Comparison of ENCODE assay signal across 8 mouse cellular contexts in genomic region chr5:30270571-30271190, GRCm38 (mm10). TPM values are rescaled to one million over a fixed set of nuclear protein-coding genes. Genes with fewer than 3 reads are reported as not detected.
DNase-seq lines count a peak whose midpoint lies in the region; ATAC-seq and TF ChIP-seq lines count a peak whose summit lies in the region.

No protein-coding gene starts in this region.

- H3K9me3 ChIP-seq in hindbrain, embryonic 13.5 days, result no peaks in the 10 kb centered on the region
- H3K9me3 ChIP-seq in hindbrain, embryonic 10.5 days, result no peaks in the 10 kb centered on the region
- H3K9me3 ChIP-seq in embryonic facial prominence, embryonic 14.5 days (ENCODE audit: control insufficient read depth, low read length), result no peaks in the 10 kb centered on the region
- no peaks in the 10 kb centered on the region for H3K9me3 ChIP-seq in heart, postnatal 0 days (replicated peaks; ENCODE audit: control insufficient read depth, low read length)

- no peak for ATAC-seq in hindbrain, embryonic 13.5 days (ENCODE audit: low FRiP score)
- no peak for ATAC-seq in embryonic facial prominence, embryonic 14.5 days (ENCODE audit: low read depth)
- no peak for ATAC-seq in heart, postnatal 0 days (ENCODE audit: insufficient read depth, low read depth)

- H3K36me3 ChIP-seq in hindbrain, embryonic 13.5 days, result peaks cover 26% of the 10 kb centered on the region
- H3K36me3 ChIP-seq in hindbrain, embryonic 10.5 days, result peaks cover 25% of the 10 kb centered on the region
- peaks cover 21% of the 10 kb centered on the region for H3K36me3 ChIP-seq in embryonic facial prominence, embryonic 14.5 days (ENCODE audit: control insufficient read depth, insufficient read depth, low read length)
- peaks cover 27% of the 10 kb centered on the region for H3K36me3 ChIP-seq in heart, postnatal 0 days (replicated peaks; ENCODE audit: control insufficient read depth, insufficient read depth, low read length)

- H3K27me3 ChIP-seq in hindbrain, embryonic 13.5 days, result no peaks in the 10 kb centered on the region
- no peaks in the 10 kb centered on the region for H3K27me3 ChIP-seq in hindbrain, embryonic 10.5 days (ENCODE audit: insufficient read depth, poor library complexity, severe bottlenecking)
- no peaks in the 10 kb centered on the region for H3K27me3 ChIP-seq in embryonic facial prominence, embryonic 14.5 days (replicated peaks; ENCODE audit: control insufficient read depth, insufficient read depth, low read length)
- no peaks in the 10 kb centered on the region for H3K27me3 ChIP-seq in heart, postnatal 0 days (ENCODE audit: control insufficient read depth, insufficient read depth, low read length)

- no peak overlapping the region for H3K9ac ChIP-seq in hindbrain, embryonic 13.5 days
- no peak overlapping the region for H3K9ac ChIP-seq in embryonic facial prominence, embryonic 14.5 days (ENCODE audit: low read depth, low read length)
- H3K9ac ChIP-seq in heart, postnatal 0 days (replicated peaks; ENCODE audit: low read depth, low read length), result no peak overlapping the region

- no peak for TF ChIP-seq CTCF in heart, postnatal 0 days (IDR thresholded peaks at IDR 0.05; ENCODE audit: low read depth)

- no peak overlapping the region for H3K4me2 ChIP-seq in hindbrain, embryonic 13.5 days
- H3K4me2 ChIP-seq in embryonic facial prominence, embryonic 14.5 days (ENCODE audit: low read depth, low read length), result no peak overlapping the region
- H3K4me2 ChIP-seq in heart, postnatal 0 days (ENCODE audit: low read depth, low read length), result peak overlapping the region; percentile 11; the same call in 1 of the 2 replicates

- 75% methylated on average over 11 of the region's 11 CpGs for WGBS in hindbrain, embryonic 13.5 days
- 80% methylated on average over 11 of the region's 11 CpGs for WGBS in hindbrain, embryonic 10.5 days
- 64% methylated on average over 11 of the region's 11 CpGs for WGBS in embryonic facial prominence, embryonic 14.5 days
- WGBS in heart, postnatal 0 days, result 46% methylated on average over 11 of the region's 11 CpGs

- no peak for TF ChIP-seq EP300 in heart, postnatal 0 days (IDR thresholded peaks at IDR 0.05; ENCODE audit: low read depth)

- H3K4me3 ChIP-seq in hindbrain, embryonic 13.5 days, result no peak overlapping the region
- no peak overlapping the region for H3K4me3 ChIP-seq in hindbrain, embryonic 10.5 days
- no peak overlapping the region for H3K4me3 ChIP-seq in embryonic facial prominence, embryonic 14.5 days (ENCODE audit: low read depth, low read length)
- no peak overlapping the region for H3K4me3 ChIP-seq in heart, postnatal 0 days (ENCODE audit: low read depth, low read length)

- H3K27ac ChIP-seq in hindbrain, embryonic 13.5 days, result peak overlapping the region; percentile 35; the same call in 1 of the 2 replicates
- H3K27ac ChIP-seq in hindbrain, embryonic 10.5 days, result no peak overlapping the region
- peak overlapping the region; percentile 39 for H3K27ac ChIP-seq in embryonic facial prominence, embryonic 14.5 days (replicated peaks; ENCODE audit: low read depth, low read length)
- peak overlapping the region; percentile 43; the same call in 1 of the 2 replicates for H3K27ac ChIP-seq in heart, postnatal 0 days (ENCODE audit: low read depth)

- H3K4me1 ChIP-seq in hindbrain, embryonic 13.5 days (replicated peaks), result peaks cover 8% of the 10 kb centered on the region
- 0 out of 2 replicates have a peak, but pooled peaks cover 5% of the 10 kb centered on the region for H3K4me1 ChIP-seq in hindbrain, embryonic 10.5 days (replicated peaks)
- H3K4me1 ChIP-seq in embryonic facial prominence, embryonic 14.5 days (ENCODE audit: control insufficient read depth, insufficient read depth, low read length), result no peaks in the 10 kb centered on the region
- H3K4me1 ChIP-seq in heart, postnatal 0 days (ENCODE audit: control insufficient read depth, insufficient read depth), result peaks cover 9% of the 10 kb centered on the region; the same call in 1 of the 2 replicates

- DNase-seq in hindbrain, embryonic 10.5 days (ENCODE audit: low spot score), result no peak
- peak; percentile 33 for DNase-seq in embryonic facial prominence, embryonic 14.5 days (ENCODE audit: low spot score)
- peak; percentile 22 for DNase-seq in heart, postnatal 0 days (ENCODE audit: low spot score)
- DNase-seq in lung, postnatal 10 days, result peak; percentile 53
- DNase-seq in spleen, postnatal 10 days (ENCODE audit: low spot score in 2 of 2), result no peak
- no peak for DNase-seq in MN1 (ENCODE audit: low spot score)
- no peak for DNase-seq in urinary bladder, postnatal 14 days (ENCODE audit: low spot score)

RNA-seq across cellular contexts. Expression of gene Drc1, which starts 10.5 kb away (rescaled TPM):
- polyA plus RNA-seq in hindbrain, embryonic 13.5 days (2015; fragmentation: Nextera tagmentation; extraction: Ambion mirVana), result 3.4 and 4.4 TPM in 2 replicates
- polyA plus RNA-seq in hindbrain, embryonic 10.5 days (2016; fragmentation: Nextera tagmentation; extraction: Ambion mirVana), result 0.85 and 2.0 TPM in 2 replicates
- 1.1 and 3.4 TPM in 2 replicates for polyA plus RNA-seq in embryonic facial prominence, embryonic 14.5 days (2014; fragmentation: Nextera tagmentation; extraction: Ambion mirVana)
- total RNA-seq in heart, postnatal 0 days (2014; rRNA removed; ENCODE audit: low replicate concordance), result 0.19 and 0.89 TPM in 2 replicates
- 0.04 and 0.16 TPM in 2 replicates for polyA plus RNA-seq in heart, postnatal 0 days (2015; fragmentation: Nextera tagmentation; extraction: Ambion mirVana)

RNA-seq across cellular contexts. Expression of gene Selenoi, which starts 38.3 kb away (rescaled TPM):
- 24.9 and 25.2 TPM in 2 replicates for polyA plus RNA-seq in hindbrain, embryonic 13.5 days (2015; fragmentation: Nextera tagmentation; extraction: Ambion mirVana)
- polyA plus RNA-seq in hindbrain, embryonic 10.5 days (2016; fragmentation: Nextera tagmentation; extraction: Ambion mirVana), result 17.3 and 17.9 TPM in 2 replicates
- 19.9 and 20.7 TPM in 2 replicates for polyA plus RNA-seq in embryonic facial prominence, embryonic 14.5 days (2014; fragmentation: Nextera tagmentation; extraction: Ambion mirVana)
- total RNA-seq in heart, postnatal 0 days (2014; rRNA removed; ENCODE audit: low replicate concordance), result 49.1 and 76.1 TPM in 2 replicates
- polyA plus RNA-seq in heart, postnatal 0 days (2015; fragmentation: Nextera tagmentation; extraction: Ambion mirVana), result 7.3 and 9.4 TPM in 2 replicates

Comparison
In these comparisons a context has a peak if more than half of its experiments do, and no peak if none do; other contexts are left out.
1. DNase-seq: peak in embryonic facial prominence, embryonic 14.5 days (single experiment), heart, postnatal 0 days (single experiment) and lung, postnatal 10 days (single experiment); none in hindbrain, embryonic 10.5 days (single experiment), spleen, postnatal 10 days (0 of 2), MN1 (single experiment) and urinary bladder, postnatal 14 days (single experiment).